Mouse (Mus musculus): ENCODE data around the gene Fkrp.

The Fkrp gene

DNA sequence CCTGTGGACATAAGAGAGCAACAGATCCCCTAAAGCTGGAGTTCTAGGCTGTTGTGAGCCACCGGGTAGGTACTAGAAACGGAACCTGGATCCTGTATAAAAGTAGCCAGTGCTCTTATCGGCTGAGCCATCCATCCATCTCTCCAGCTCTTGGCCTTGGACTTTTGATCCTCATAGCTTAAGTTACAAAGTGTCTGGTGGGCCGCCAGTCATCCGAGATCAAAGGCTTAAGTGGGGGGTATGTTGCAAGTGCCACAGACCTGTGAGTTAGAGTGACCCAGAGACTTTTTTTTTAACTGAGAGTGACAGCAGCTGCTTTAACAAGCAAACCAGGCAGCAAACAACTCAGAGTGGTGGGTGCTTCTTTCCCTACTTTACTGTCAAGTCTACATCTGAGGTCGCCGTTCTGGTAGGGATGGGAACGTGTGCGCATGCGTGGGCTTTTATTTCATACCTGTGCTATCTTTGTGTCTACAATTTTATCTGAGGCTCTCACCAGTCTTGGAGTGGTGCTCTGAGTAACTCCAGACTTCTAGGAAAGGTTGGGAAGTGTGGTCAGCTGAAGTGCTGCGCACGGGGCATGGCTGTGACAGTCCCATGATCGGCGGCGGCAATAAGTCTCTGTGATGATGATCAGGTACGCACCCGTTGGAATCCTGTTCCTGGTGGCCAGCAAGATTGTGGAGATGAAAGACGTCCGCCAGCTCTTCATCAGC is 23.4 kb downstream of the Fkrp start:
- ATAC-seq (ENCODE audit: low TSS enrichment): no peak

DNA sequence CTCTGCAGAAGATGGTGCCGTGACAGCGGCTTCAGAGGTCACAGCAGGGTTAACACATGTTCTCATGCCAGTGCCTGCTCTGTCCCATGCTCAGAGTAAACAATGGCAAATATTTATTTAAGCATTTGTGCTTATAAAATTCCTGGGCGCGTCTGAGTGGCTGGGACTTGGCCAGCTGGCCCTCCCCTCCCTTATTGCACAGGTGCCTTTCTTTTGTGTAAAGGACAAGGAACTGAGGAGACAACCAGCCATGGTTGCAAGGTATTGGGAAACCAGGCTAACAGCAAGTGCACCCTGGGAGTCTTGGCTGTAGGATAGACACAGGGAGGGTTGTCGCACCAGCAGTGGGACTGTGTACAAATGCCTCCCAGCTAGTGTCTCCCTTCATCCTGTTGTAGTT is 24.2 kb downstream of the Fkrp start:
- ATAC-seq (ENCODE audit: low TSS enrichment): no peak

DNA sequence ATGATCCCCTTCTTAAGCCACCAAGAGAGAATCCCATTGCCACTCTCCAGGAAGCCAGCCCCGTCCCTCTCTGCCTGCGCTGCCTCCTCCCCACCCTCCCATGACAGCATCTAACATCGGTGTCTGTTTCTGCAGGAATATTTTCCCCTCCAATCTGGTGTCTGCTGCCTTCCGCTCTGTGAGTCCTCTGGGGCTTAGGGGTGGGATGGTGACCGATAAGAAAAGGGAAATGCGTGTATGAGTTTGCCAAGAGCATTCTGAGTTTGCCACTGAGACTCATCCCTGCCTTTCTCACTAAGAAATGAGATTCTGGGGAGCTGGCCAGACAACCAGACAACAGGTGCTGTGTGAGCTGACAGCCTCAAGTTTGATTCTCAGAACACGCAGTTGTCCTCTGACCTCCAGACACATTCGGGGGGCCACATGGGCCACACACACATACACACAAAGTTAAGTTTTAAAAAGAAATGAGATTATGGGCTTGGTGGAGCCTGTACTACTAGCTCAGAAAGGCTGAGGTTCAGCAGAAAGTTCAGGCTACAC is 30.9 kb downstream of the Fkrp start:
- ATAC-seq (ENCODE audit: low TSS enrichment): no peak

DNA sequence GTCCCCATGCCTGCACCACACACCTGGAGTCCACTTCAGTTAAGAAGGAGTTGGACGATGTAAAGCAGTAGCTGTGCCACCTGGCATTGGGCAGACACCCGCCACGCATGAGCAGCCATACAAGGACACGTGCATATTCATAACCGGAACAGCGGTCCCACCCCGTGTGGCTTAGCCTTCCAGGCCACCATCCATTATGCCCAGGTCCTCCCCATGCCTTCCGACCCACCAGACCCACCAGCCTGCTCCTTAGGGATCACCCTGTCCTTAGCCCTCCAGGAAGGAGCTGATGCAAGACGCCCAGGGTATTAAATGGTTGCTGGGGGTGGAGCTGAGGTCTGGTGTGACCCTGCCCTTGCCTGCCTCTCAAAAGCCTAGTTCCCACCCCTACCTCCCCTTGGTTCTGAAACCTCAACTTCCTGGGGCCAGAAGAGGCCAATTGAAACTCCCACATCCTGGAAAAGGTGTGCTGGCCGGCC is 32.0 kb downstream of the Fkrp start:
- ATAC-seq (ENCODE audit: low TSS enrichment): no peak

DNA sequence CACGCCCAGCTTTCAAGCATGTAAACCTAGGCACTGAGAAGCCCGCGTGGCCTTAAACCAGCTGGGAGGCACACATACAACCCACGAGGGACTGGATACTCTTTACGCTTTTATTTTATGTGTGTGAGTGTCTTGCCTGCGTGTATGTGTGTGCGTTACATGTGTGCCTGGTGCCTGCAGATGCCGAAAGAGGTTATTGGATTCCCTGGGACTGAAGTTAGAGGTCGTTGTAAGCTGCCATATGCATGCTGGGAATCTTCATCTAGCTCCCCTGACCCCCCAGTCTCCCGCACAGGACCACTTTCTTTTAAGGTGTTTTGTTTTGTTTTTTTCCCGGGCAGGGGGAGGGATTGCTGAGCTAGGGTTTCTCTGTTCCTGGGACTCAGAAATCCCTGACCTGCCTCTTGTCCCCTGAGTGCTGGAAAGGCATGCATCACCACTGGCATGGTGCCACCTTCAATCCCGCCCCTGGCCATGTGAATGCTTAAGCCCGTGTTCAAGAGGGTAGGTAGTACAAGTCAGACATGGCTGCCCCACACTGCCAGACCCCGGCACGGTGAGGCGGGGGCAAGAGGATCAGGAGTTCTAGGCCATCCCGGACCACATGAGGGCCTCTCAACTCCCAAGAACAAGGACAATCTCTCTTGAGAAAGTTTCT is 32.6 kb downstream of the Fkrp start:
- no peak for ATAC-seq (ENCODE audit: low TSS enrichment)

DNA sequence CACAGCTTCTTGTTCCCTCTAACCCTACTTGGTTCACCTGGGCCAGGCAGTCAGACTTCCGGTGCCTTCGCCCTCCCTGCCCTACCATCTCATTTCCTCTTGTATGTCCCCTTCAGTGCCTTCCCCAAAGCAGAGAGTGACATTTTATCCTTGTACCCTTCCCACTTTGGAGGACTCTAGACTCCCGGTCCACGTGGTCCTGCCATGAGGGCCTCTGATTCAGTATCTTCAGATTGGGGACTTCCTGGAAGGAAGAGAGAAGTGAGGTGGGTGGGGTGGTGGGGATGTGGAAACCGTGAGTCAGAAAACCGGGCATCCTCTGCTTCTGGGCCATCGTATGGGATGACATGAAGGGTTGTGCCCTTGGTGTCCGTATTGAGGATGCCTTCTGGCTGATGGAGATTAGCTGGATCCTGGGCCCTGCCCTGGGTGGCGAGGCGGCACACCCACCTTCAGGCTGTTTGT is 33.3 kb downstream of the Fkrp start:
- ATAC-seq (ENCODE audit: low TSS enrichment): no peak

DNA sequence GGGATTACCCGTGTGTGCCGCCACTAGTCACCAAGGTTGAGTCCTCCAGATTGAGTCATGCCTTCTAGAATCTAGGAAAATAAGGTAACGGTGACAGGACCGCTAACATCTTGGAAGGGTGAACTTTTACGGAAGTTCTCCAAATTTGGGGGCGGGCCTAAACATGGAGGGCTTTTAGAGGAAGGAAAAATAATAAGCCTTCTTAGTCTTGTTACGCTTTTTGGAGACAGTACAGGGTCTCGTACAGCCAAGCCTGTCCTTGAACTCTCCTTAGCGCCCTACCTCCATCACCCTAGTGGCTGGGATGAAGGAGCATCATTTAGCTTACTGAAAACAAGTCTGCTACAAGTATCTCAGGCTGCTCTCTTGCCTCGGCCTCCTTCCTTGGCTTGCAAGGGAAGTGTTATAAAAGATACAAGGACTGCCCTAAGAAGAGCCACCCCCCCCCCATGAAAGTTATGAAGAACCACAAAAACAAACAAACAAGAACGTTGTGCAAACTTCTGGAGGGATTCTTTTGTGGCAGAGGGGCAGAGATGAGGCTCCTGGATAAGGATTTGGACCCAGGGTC is 33.9 kb downstream of the Fkrp start:
- no peak for ATAC-seq (ENCODE audit: low TSS enrichment)

DNA sequence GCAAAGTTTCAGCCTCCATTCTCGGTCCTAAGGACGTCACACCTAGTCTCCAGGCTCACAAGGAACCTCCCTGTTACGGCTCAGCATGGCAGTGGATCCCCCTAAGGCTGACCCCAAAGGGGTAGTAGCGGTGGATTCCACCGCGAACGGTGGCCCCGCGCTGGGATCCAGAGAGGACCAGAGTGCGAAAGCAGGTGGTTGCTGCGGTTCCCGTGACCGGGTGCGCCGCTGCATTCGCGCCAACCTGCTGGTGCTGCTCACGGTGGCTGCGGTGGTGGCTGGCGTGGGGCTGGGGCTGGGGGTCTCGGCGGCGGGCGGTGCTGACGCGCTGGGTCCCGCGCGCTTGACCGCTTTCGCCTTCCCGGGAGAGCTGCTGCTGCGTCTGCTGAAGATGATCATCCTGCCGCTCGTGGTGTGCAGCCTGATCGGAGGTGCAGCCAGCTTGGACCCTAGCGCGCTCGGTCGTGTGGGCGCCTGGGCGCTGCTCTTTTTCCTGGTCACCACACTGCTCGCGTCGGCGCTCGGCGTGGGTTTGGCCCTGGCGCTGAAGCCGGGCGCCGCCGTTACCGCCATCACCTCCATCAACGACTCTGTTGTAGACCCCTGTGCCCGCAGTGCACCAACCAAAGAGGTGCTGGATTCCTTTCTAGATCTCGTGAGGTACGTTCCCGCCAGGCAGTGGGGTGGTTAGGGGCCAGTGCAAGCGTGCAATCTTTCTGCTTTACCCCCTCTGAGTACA is 34.5 kb downstream of the Fkrp start:
- 0 out of 2 replicates have a peak, but pooled peaks have one; percentile 16 for ATAC-seq (ENCODE audit: low TSS enrichment)

DNA sequence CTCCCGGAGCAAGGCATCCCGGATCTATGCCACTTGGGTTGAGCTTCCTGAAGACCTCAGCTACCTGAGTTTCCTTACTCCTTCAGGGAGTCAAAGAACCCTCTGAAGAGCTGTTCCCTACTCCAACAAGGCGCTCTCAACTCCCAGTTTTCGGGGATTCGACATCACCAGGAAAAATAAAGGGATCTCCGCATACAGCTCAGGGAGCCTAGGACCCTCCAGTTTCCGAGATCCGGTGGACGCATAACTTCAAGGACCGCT is 35.0 kb downstream of the Fkrp start:
- no peak for ATAC-seq (ENCODE audit: low TSS enrichment)

DNA sequence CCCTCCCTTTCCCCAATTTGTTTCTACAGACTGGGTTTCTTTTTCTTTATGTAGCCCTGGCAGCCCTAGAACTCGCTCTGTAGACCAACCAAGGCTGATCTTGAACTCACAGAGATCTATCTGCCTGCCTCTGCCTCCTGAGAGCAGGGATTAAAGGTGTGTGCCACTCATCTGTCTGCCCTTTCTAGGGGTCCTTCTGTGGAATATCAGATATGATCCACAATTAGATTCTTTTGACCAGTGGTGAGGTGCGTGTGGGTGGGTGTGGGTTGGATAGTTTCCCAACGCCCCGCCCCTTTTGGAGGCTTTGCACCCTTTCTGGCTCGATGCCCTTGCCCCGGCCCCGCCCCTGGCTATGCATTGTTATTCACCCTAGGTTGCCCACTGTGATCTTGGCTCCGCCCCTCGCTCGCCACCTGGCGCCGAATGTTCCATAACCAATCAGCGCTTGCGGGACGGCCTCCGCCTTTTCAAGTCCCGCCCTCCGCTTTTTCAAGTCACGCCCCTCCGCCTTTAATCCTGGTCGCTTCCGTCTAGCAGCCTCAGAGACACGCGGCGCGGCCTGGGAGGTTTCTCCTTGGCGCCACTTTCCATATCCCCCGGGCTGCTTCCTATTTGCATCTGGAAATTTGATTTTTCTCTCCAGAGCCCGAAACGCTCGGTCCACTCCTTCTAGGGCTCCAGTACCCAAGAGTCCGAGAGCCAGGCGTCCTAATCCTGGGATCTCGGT is 35.5 kb downstream of the Fkrp start, which contains the start of gene Slc1a5:
TSS of gene Slc1a5 (plus strand) at position 516 of the 730 bp plus-strand sequence.
- peak; percentile 73 for ATAC-seq (ENCODE audit: low TSS enrichment)

DNA sequence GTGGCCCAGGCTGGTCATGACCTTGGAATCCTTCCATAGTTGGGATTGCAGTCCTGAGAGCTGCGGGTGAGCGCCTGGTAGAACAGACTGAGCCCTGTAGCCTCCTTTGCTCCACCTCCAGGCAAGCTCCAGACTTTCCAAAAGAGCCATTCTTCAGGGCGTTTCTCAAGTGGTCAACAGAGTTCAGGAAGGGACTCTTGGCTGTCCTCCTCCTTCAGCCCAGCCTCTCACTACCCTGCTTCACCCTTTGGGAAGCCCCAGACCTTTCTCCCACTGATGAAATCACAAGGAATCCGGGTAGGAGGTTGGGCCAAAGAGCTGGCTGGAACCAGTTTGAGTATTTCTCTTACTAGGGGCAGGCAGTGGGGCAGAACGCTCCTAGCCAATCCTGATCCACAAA is 36.5 kb downstream of the Fkrp start:
- ATAC-seq (ENCODE audit: low TSS enrichment): no peak

DNA sequence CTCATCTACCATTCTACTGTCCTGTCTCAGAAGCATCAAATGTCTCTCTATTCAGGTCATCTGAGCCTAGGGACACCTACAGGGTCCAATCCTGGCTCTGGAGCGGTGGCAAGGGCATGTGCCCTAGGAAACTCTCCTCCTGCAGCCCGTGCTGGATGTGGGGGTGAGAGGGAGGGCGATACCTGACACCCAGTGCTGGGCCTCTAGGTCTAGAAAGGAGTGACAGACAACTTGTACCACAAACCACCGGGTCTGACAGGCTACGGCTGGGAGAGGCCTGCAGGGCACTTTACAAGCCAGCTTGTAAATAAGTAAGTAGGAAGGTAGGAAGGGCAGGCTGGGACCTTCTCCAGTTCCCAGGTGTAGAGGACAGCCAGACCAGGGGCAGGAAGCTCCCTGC is 40.6 kb downstream of the Fkrp start:
- no peak for ATAC-seq (ENCODE audit: low TSS enrichment)

DNA sequence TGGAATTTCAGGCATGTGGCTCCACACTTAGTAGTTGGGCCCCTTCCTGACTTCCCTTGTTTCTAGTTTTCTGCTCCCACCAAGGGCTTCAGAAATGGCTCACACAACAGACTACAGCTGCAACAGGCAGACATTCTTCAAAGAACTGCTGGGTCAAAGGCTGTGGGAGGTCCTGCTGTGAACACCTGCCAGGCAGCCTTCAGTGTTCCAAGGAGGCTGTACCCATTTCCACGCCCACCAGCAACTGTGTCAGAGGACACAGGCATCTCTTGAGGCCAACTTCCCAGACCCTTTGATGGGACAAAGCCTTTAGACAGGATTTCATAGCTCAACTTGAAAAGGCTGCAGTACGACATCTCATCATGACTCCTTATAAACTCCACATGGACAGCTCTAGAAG is 50.1 kb downstream of the Fkrp start:
- no peak for ATAC-seq (ENCODE audit: low TSS enrichment)

DNA sequence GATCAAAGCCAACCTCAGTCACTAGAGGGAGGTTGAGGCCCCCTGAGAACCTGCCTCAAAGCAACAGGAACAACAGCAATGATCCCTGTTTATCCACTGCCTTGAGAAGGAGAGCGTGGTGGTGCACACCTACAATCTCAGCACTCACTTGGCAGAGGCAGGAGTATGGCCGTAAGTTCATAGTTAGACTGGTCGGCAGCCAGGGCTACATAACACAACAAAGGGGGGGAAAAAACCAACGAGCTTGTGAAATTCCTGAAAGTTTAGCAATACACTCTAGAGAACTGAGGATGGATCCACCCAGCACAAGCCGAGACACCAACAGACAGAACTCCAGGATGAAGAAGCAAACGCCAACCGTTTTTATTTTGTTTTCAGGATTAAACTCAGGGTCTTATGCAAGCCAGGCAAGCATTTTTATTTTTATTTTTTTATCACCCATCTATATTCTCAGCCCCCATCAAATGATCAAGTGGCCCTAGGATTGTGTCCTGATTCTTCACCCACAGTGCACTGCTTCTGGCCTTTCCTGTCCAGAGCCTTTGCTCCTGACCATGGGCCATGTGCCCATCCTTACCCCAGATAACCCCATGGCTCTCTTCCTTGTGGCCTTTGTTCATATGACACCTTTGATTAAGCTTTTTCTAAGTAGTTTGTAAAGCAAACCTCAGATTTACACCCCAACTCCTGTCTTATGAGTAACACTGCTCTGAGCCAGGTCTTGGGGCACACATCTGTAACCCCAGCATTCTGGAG is 52.9 kb downstream of the Fkrp start:
- ATAC-seq (ENCODE audit: low TSS enrichment): no peak

DNA sequence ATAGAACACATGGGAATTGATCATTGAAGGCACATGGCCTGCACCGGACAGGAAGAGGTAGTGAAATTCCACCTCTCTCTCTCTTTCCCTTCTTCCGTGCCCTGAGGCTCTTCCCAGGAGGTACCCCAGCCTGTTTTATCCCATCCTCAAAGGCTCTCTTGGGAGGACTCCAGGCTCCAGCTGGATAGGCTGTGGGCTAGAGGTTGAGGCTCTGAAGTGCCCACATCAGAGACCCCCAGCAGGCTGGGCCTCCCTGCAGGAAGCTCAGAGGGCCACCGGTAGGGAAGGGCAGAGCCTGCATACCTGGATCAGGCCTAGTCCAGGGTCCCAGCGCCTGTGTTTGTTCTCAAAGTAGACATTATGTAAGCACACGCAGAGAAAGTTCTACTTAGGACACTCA is 54.9 kb downstream of the Fkrp start:
- no peak for ATAC-seq (ENCODE audit: low TSS enrichment)

DNA sequence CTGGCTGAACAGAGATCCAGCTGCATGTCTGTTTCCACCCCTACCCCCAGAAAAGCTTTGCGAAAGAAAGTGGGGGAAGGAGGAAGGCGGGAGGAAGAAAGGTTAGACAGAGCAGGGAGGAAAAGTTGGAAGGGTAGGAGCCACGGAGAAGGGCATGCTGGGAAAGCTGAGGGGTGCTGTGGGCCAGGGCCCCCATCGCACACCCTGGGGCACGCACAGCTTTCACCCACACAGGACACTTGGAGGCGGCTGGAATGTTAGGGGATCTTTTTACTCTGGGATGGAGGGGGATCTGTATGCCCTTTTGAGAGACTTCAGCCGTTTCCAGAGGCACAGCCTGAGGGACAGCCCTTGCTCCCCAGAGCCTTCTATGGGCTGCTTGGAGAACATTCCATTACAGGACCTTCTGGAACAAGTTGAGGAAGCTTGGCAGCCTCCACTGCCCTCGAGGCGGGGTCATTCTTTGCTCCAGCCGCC is 55.5 kb downstream of the Fkrp start:
- no peak for ATAC-seq (ENCODE audit: low TSS enrichment)

DNA sequence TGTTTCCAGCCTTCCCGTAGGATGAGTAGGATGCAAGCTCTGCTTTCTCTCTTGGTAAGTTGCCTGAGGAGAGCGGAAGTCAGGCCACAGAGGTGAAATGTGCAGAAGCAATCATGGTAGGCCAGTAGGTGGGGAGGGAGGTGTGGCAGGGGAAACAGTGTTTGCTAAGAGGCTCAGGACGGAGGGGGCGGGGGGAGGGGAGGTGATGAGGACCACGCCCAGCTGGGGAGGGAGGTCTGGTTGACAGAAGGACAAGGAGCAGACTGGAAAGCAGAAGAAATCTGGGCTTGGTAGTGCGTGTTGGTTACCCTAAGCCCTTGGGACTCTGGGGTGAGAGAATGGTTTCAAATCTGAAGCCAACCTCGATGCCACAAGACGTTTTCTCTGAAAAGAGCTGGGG is 56.2 kb downstream of the Fkrp start:
- no peak for ATAC-seq (ENCODE audit: low TSS enrichment)
